Mouse (Mus musculus) embryonic facial prominence, embryonic 14.5 days (tissue): ENCODE results near the gene Gm17409. TPM values are rescaled to one million over a fixed set of nuclear protein-coding genes. Genes with fewer than 3 reads are reported as not detected.

Source experiments
- ATAC-seq: fragments of 200-750 bp; cut with Nextera tagmentation; 2 replicates; pipeline ENCODE4 v1.8.0; 2017; ENCODE audit warnings: low read depth, moderate number of reproducible peaks, moderate TSS enrichment
- DNase-seq: peaks from one replicate; pipeline ENCODE4 v3.0.0-alpha.2; 2015; ENCODE audit warnings: low spot score
- H3K27ac ChIP-seq: fragments of 300-500 bp; sonication (generic); replicated peaks from 2 replicates; pipeline ENCODE4 v1.5.1; 2014; ENCODE audit warnings: low read depth, mild to moderate bottlenecking, low read length, moderate library complexity
- H3K27me3 ChIP-seq: fragments of 300-500 bp; sonication (generic); replicated peaks from 2 replicates; pipeline ENCODE4 v1.6.1; 2014; ENCODE audit warnings: low read length; ENCODE audit not compliant: control insufficient read depth, insufficient read depth
- H3K36me3 ChIP-seq: fragments of 300-500 bp; sonication (generic); 2 replicates; pipeline ENCODE4 v1.6.1; 2014; ENCODE audit warnings: low read length, mixed read lengths; ENCODE audit not compliant: control insufficient read depth, insufficient read depth
- H3K4me1 ChIP-seq: fragments of 300-500 bp; sonication (generic); 2 replicates; pipeline ENCODE4 v1.6.1; 2014; ENCODE audit warnings: antibody characterized with exemption, low read length; ENCODE audit not compliant: control insufficient read depth, insufficient read depth
- H3K4me2 ChIP-seq: fragments of 300-500 bp; sonication (generic); 2 replicates; pipeline ENCODE4 v1.6.1; 2014; ENCODE audit warnings: low read depth, mild to moderate bottlenecking, low read length, moderate library complexity, mixed read lengths
- H3K4me3 ChIP-seq: fragments of 300-500 bp; sonication (generic); 2 replicates; pipeline ENCODE4 v1.5.1; 2014; ENCODE audit warnings: low read depth, mild to moderate bottlenecking, low read length
- H3K9ac ChIP-seq: fragments of 300-500 bp; sonication (generic); 2 replicates; pipeline ENCODE4 v1.6.1; 2014; ENCODE audit warnings: low read depth, mild to moderate bottlenecking, low read length, moderate library complexity, mixed read lengths
- H3K9me3 ChIP-seq: fragments of 300-500 bp; sonication (generic); 2 replicates; pipeline ENCODE4 v1.6.1; 2016; ENCODE audit warnings: low read length; ENCODE audit not compliant: control insufficient read depth
- WGBS: fragments of 180-500 bp; shearing (Covaris S2); extraction: QIAGEN DNeasy Blood & Tissue Kit; methylation state at CpG from one replicate; pipeline ENCODE4 v1.1.7; 2014; 5-methylcytosine and 5-hydroxymethylcytosine counted together
- polyA plus RNA-seq: library from polyadenylated mRNA; unstranded; fragments of >200 nt; fragmentation: Nextera tagmentation; extraction: Ambion mirVana; gene quantifications from 2 replicates; pipeline ENCODE4 v1.2.1, GENCODE M21; 2014

Gene Gm17409
- polyA plus RNA-seq, 1 experiment from 2014 or later, result not detected

DNA sequence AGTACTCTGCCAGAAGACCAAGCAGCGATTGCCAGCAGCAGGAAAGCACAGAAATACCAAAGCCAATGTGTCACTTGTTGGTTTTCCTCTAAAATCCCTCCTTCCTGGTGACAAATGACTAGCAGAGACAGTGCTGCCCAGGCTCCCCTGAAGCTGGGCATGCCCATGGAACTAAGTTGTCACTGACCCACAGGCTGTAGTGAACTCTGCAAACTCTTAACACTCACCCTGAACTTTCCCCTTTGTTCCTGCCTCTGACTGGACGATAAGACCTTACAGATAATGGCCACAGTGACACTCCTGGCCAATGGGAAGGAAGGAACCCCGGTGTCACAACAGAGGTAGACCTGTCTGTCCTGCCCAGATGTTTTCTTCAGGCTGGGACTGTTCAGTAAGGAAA, 43.3 kb downstream of the Gm17409 start:
- DNase-seq, result no peak
- Histone ChIP-seq H3K4me1 (peaks cover 21% of the 10 kb centered on the region), H3K9me3 (no peaks in the 10 kb centered on the region), H3K9ac (no peak overlapping the region), H3K4me3 (no peak overlapping the region), H3K27me3 (no peaks in the 10 kb centered on the region), H3K4me2 (no peak overlapping the region), H3K36me3 (0 out of 2 replicates have a peak, but pooled peaks cover 3% of the 10 kb centered on the region), H3K27ac (no peak overlapping the region)
- 70% methylated on average over 3 of the region's 3 CpGs for WGBS
- ATAC-seq, result no peak

DNA sequence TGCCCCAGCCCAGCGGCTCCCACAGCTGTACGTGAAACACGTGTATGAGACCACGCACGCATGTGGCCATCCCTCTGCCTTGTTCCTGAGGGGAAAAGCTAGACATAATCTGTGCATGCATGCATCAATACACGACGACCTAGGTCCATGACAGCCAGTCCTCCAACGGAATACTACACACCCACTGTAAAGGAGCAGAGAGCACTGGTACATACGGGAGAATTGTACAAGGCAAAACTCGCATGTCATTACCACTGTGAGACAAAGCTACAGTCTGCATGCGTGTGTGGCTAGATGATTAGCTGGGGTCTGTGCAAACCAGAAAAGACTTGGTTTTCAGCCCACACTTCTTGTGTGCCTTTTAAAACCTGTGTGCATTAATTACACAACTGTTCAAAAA, 44.6 kb downstream of the Gm17409 start:
- H3K4me1 ChIP-seq, result peaks cover 19% of the 10 kb centered on the region
- WGBS, result 84% methylated on average over 11 of the region's 11 CpGs
- H3K4me2 ChIP-seq, result no peak overlapping the region
- H3K9me3 ChIP-seq, result no peaks in the 10 kb centered on the region
- H3K4me3 ChIP-seq, result no peak overlapping the region
- no peaks in the 10 kb centered on the region for H3K36me3 ChIP-seq
- no peak for DNase-seq
- H3K9ac ChIP-seq, result no peak overlapping the region
- H3K27ac ChIP-seq, result no peak overlapping the region
- no peak for ATAC-seq
- no peaks in the 10 kb centered on the region for H3K27me3 ChIP-seq

DNA sequence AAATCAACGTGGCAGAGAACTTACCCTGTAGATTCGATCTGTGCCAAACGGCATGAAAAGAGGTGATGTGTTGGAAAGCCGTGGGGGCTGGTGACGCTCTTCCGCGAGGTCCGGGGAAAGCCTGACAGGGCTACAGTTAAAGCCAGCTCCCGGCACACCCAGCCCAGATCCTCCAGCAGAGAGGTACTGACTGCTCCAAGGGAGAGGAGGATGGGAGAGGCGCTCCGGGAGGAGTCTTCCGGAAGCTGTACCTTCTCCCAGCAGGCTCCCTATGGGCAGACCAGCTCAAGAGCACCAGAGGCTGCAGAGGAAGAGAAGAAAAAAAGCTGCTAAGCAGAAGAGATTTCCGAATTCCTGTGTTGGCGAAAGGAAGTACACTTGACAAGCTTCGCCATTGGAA, 46.1 kb downstream of the Gm17409 start:
- Histone ChIP-seq H3K36me3 (no peaks in the 10 kb centered on the region), H3K4me3 (no peak overlapping the region), H3K4me1 (peaks cover 17% of the 10 kb centered on the region), H3K4me2 (0 out of 2 replicates have a peak overlapping the region, but pooled peaks have one; percentile 1), H3K27me3 (no peaks in the 10 kb centered on the region), H3K9me3 (no peaks in the 10 kb centered on the region), H3K27ac (peak overlapping the region; percentile 61), H3K9ac (no peak overlapping the region)
- no peak for ATAC-seq
- no peak for DNase-seq
- 44% methylated on average over 15 of the region's 15 CpGs for WGBS

- WGBS, result 39% methylated on average over 6 of the region's 6 CpGs
- peak overlapping the region; percentile 61 for H3K27ac ChIP-seq
- no peak overlapping the region for H3K4me3 ChIP-seq
- H3K9me3 ChIP-seq, result no peaks in the 10 kb centered on the region
- no peaks in the 10 kb centered on the region for H3K36me3 ChIP-seq
- H3K9ac ChIP-seq, result no peak overlapping the region
- H3K4me2 ChIP-seq, result no peak overlapping the region; the same call in 1 of the 2 replicates
- H3K27me3 ChIP-seq, result no peaks in the 10 kb centered on the region
- peaks cover 26% of the 10 kb centered on the region for H3K4me1 ChIP-seq
- DNase-seq (peak; percentile 70), ATAC-seq (no peak)
Measured at GRCm38 (mm10) chr2:58516920-58517319, 47.0 kb downstream of the Gm17409 start.

GRCm38 (mm10) chr2:58518517-58518916, 48.6 kb downstream of the Gm17409 start:
- 62% methylated on average over 1 of the region's 1 CpGs for WGBS

More at GRCm38 (mm10) chr2:58518517-58518916, 48.6 kb downstream of the Gm17409 start:
- H3K36me3 ChIP-seq, result no peaks in the 10 kb centered on the region
- no peak overlapping the region for H3K4me2 ChIP-seq
- ATAC-seq (no peak), DNase-seq (no peak)
- no peak overlapping the region for H3K9ac ChIP-seq
- no peaks in the 10 kb centered on the region for H3K9me3 ChIP-seq
- H3K27me3 ChIP-seq, result no peaks in the 10 kb centered on the region
- H3K4me1 ChIP-seq, result peaks cover 42% of the 10 kb centered on the region
- H3K4me3 ChIP-seq, result no peak overlapping the region
- no peak overlapping the region for H3K27ac ChIP-seq

Other genes starting within 250 kb of the Gm17409 start
- 0.12 and 0.24 TPM in 2 replicates for gene Acvr1c, start 112.2 kb upstream of the Gm17409 start, polyA plus RNA-seq
- gene Acvr1, start 97.0 kb downstream of the Gm17409 start, polyA plus RNA-seq, result 14.7 and 15.0 TPM in 2 replicates
- 8.5 and 8.7 TPM in 2 replicates for gene Upp2, start 97.2 kb downstream of the Gm17409 start, polyA plus RNA-seq